Comparison of ENCODE assay signal across 9 mouse cellular contexts in genomic region chr6:53801893-53802286, GRCm38 (mm10). TPM values are rescaled to one million over a fixed set of nuclear protein-coding genes. Genes with fewer than 3 reads are reported as not detected.
A peak's percentile ranks its signal among the peaks of the same experiment; 100 is the strongest.
DNase-seq lines count a peak whose midpoint lies in the region; ATAC-seq and TF ChIP-seq lines count a peak whose summit lies in the region.
"Had no signal": no experiment of that assay in that cellular context is flagged by ENCODE, and none has a peak within 500 bp of the region (broad histone marks: within the 10 kb centered on the region; RNA-seq: fewer than 3 reads in every experiment).

No protein-coding gene starts in this region.

- no peaks in the 10 kb centered on the region for H3K9me3 ChIP-seq in kidney, postnatal 0 days (replicated peaks; ENCODE audit: low read length)
- H3K9me3 ChIP-seq in lung, embryonic 16.5 days (ENCODE audit: control insufficient read depth, low read length): no peaks in the 10 kb centered on the region
- no peaks in the 10 kb centered on the region for H3K9me3 ChIP-seq in midbrain, embryonic 16.5 days (replicated peaks; ENCODE audit: control insufficient read depth, low read length, poor library complexity, severe bottlenecking)
- no peaks in the 10 kb centered on the region for H3K9me3 ChIP-seq in forebrain, embryonic 15.5 days
- H3K9me3 ChIP-seq: liver, embryonic 15.5 days had no signal

- no peak for TF ChIP-seq POLR2A in embryonic fibroblast, embryonic 13.5 days (IDR thresholded peaks at IDR 0.05; ENCODE audit: low read depth, low read length)

- H3K36me3 ChIP-seq in kidney, postnatal 0 days (ENCODE audit: insufficient read depth, low read length): no peaks in the 10 kb centered on the region
- H3K36me3 ChIP-seq in lung, embryonic 16.5 days (ENCODE audit: control insufficient read depth, insufficient read depth, low read length): no peaks in the 10 kb centered on the region
- H3K36me3 ChIP-seq in midbrain, embryonic 16.5 days (ENCODE audit: control insufficient read depth, insufficient read depth, low read length): no peaks in the 10 kb centered on the region
- H3K36me3 ChIP-seq in forebrain, embryonic 15.5 days: no peaks in the 10 kb centered on the region
- H3K36me3 ChIP-seq: liver, embryonic 15.5 days had no signal

- no peak for ATAC-seq in kidney, postnatal 0 days (replicated peaks; ENCODE audit: low FRiP score, low read depth)
- ATAC-seq in lung, embryonic 16.5 days (ENCODE audit: low read depth): peak; percentile 63; the same call in 1 of the 2 replicates
- no peak for ATAC-seq in midbrain, embryonic 16.5 days
- no peak for ATAC-seq in forebrain, embryonic 15.5 days (replicated peaks)
- ATAC-seq in megakaryocyte, adult 5-6 weeks (ENCODE audit: poor library complexity, severe bottlenecking): no peak

- WGBS in kidney, postnatal 0 days: 48% methylated on average over 5 of the region's 5 CpGs
- WGBS in lung, embryonic 16.5 days: 40% methylated on average over 5 of the region's 5 CpGs
- 60% methylated on average over 5 of the region's 5 CpGs for WGBS in midbrain, embryonic 16.5 days
- 71% methylated on average over 5 of the region's 5 CpGs for WGBS in forebrain, embryonic 15.5 days

- no peak overlapping the region for H3K4me3 ChIP-seq in kidney, postnatal 0 days (replicated peaks; ENCODE audit: low read depth, low read length)
- H3K4me3 ChIP-seq in embryonic fibroblast, embryonic 13.5 days (ENCODE audit: insufficient read depth, low read length): no peak overlapping the region
- no peak overlapping the region for H3K4me3 ChIP-seq in lung, embryonic 16.5 days (ENCODE audit: low read length)
- no peak overlapping the region for H3K4me3 ChIP-seq in midbrain, embryonic 16.5 days (ENCODE audit: low read depth, low read length)
- H3K4me3 ChIP-seq in forebrain, embryonic 15.5 days: no peak overlapping the region
- H3K4me3 ChIP-seq: liver, embryonic 15.5 days had no signal

- no peak overlapping the region for H3K27ac ChIP-seq in kidney, postnatal 0 days
- 0 out of 2 replicates have a peak overlapping the region, but pooled peaks have one; percentile 22 for H3K27ac ChIP-seq in embryonic fibroblast, embryonic 13.5 days (ENCODE audit: insufficient read depth, low read length)
- H3K27ac ChIP-seq in lung, embryonic 16.5 days (ENCODE audit: low read length): no peak overlapping the region
- H3K27ac ChIP-seq in midbrain, embryonic 16.5 days (ENCODE audit: low read length): no peak overlapping the region
- no peak overlapping the region for H3K27ac ChIP-seq in forebrain, embryonic 15.5 days (replicated peaks)
- H3K27ac ChIP-seq: liver, embryonic 15.5 days had no signal

- H3K4me2 ChIP-seq in kidney, postnatal 0 days (ENCODE audit: low read length): no peak overlapping the region
- no peak overlapping the region for H3K4me2 ChIP-seq in lung, embryonic 16.5 days (ENCODE audit: low read depth, low read length)
- H3K4me2 ChIP-seq in midbrain, embryonic 16.5 days (ENCODE audit: low read length): no peak overlapping the region
- no peak overlapping the region for H3K4me2 ChIP-seq in forebrain, embryonic 15.5 days (replicated peaks)
- H3K4me2 ChIP-seq: liver, embryonic 15.5 days had no signal

- peak; percentile 36 for DNase-seq in kidney, postnatal 0 days (ENCODE audit: low spot score)
- no peak for DNase-seq in kidney, adult 8-10 months
- DNase-seq in ES-CJ7 (ENCODE audit: low read depth, low spot score): peak; percentile 72

- no peak overlapping the region for H3K9ac ChIP-seq in kidney, postnatal 0 days (ENCODE audit: low read depth, low read length)
- no peak overlapping the region for H3K9ac ChIP-seq in lung, embryonic 16.5 days (ENCODE audit: low read length)
- H3K9ac ChIP-seq in midbrain, embryonic 16.5 days (ENCODE audit: low read depth, low read length): no peak overlapping the region
- no peak overlapping the region for H3K9ac ChIP-seq in forebrain, embryonic 15.5 days (replicated peaks)
- H3K9ac ChIP-seq: liver, embryonic 15.5 days had no signal

- TF ChIP-seq CTCF in kidney, postnatal 0 days (IDR thresholded peaks at IDR 0.05; ENCODE audit: low read depth): no peak
- no peak for TF ChIP-seq CTCF in embryonic fibroblast, embryonic 13.5 days (IDR thresholded peaks at IDR 0.05; ENCODE audit: borderline replicate concordance, insufficient read depth, low read length)

- no peaks in the 10 kb centered on the region for H3K27me3 ChIP-seq in kidney, postnatal 0 days (ENCODE audit: insufficient read depth, low read length)
- H3K27me3 ChIP-seq in lung, embryonic 16.5 days (ENCODE audit: control insufficient read depth, insufficient read depth, low read depth, low read length): no peaks in the 10 kb centered on the region
- no peaks in the 10 kb centered on the region for H3K27me3 ChIP-seq in midbrain, embryonic 16.5 days (ENCODE audit: control insufficient read depth, insufficient read depth, low read depth, low read length)
- H3K27me3 ChIP-seq in forebrain, embryonic 15.5 days: no peaks in the 10 kb centered on the region
- H3K27me3 ChIP-seq: liver, embryonic 15.5 days had no signal

- peaks cover 9% of the 10 kb centered on the region for H3K4me1 ChIP-seq in kidney, postnatal 0 days (replicated peaks; ENCODE audit: insufficient read depth, low read length)
- peaks cover 6% of the 10 kb centered on the region; the same call in 1 of the 2 replicates for H3K4me1 ChIP-seq in embryonic fibroblast, embryonic 13.5 days (ENCODE audit: control insufficient read depth, insufficient read depth, low read length)
- H3K4me1 ChIP-seq in lung, embryonic 16.5 days (replicated peaks; ENCODE audit: control insufficient read depth, insufficient read depth, low read length): peaks cover 18% of the 10 kb centered on the region
- no peaks in the 10 kb centered on the region for H3K4me1 ChIP-seq in midbrain, embryonic 16.5 days (ENCODE audit: control insufficient read depth, insufficient read depth, low read length)
- 0 out of 2 replicates have a peak, but pooled peaks cover 5% of the 10 kb centered on the region for H3K4me1 ChIP-seq in forebrain, embryonic 15.5 days
- H3K4me1 ChIP-seq: liver, embryonic 15.5 days had no signal

RNA-seq across cellular contexts. Expression of gene Tril, which starts 18.7 kb away (rescaled TPM):
- 76.7 and 77.7 TPM in 2 replicates for polyA plus RNA-seq in kidney, postnatal 0 days (2015; fragmentation: Nextera tagmentation; extraction: Ambion mirVana)
- 0.27 and 3.2 TPM in 2 replicates for polyA plus RNA-seq in embryonic fibroblast, embryonic 13.5 days (2011; ENCODE audit: insufficient read length, low read depth, missing spikeins)
- polyA plus RNA-seq in lung, embryonic 16.5 days (2015; fragmentation: Nextera tagmentation; extraction: Ambion mirVana): 33.9 and 38.9 TPM in 2 replicates
- polyA plus RNA-seq in midbrain, embryonic 16.5 days (2015; fragmentation: Nextera tagmentation; extraction: Ambion mirVana): 13.0 and 16.9 TPM in 2 replicates
- polyA plus RNA-seq in forebrain, embryonic 15.5 days (2015; fragmentation: Nextera tagmentation; extraction: Ambion mirVana): 5.9 and 7.6 TPM in 2 replicates
- total RNA-seq in megakaryocyte, adult 5-6 weeks (2015): not detected in 2 replicates
- total RNA-seq in megakaryocyte, adult 5-6 weeks (2017): not detected in 2 replicates

Comparison
In these comparisons a context has a peak if more than half of its experiments do, and no peak if none do; other contexts are left out.
1. DNase-seq: peak in kidney, postnatal 0 days (single experiment) and ES-CJ7 (single experiment); none in kidney, adult 8-10 months (0 of 2).